Mouse (Mus musculus): ENCODE data around the gene Prss42. TPM values are rescaled to one million over a fixed set of nuclear protein-coding genes. Genes with fewer than 3 reads are reported as not detected.

Prss42 gene
- polyA plus RNA-seq, 1 experiment: not detected

DNA sequence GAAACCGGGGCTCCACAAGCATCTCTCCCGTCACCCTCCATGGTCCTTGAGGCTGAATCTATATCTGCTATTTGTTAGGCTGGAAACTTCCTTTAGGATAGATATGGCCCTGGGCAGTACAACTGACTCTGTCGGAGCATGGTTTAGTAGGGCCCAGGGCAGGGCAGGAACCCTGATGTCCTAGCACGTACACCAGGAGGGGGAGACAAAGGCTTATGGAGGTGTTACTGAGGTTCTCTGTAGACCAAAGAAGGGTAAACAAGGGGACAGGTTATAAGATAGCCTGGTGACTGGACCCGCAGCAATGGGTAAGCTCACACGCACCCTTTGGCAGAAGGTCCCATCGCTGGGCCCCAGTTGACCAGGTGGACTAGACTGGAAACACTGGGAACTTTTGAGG lies 19.4 kb upstream of the Prss42 start:
- 86% methylated on average over 7 of the region's 7 CpGs for WGBS
- no peak overlapping the region for H3K27ac ChIP-seq (ENCODE audit: control insufficient read depth, insufficient read depth, low read depth, low read length, poor library complexity)
- H3K4me1 ChIP-seq (ENCODE audit: control insufficient read depth, insufficient read depth, low read length): no peaks in the 10 kb centered on the region
- H3K4me3 ChIP-seq (replicated peaks; ENCODE audit: control insufficient read depth, low read depth, low read length): no peak overlapping the region
- TF ChIP-seq POLR2A (IDR thresholded peaks at IDR 0.05; ENCODE audit: borderline replicate concordance, control insufficient read depth, low read depth, low read length): no peak
- TF ChIP-seq CTCF (IDR thresholded peaks at IDR 0.05; ENCODE audit: control insufficient read depth, insufficient read depth, low read length): no peak

DNA sequence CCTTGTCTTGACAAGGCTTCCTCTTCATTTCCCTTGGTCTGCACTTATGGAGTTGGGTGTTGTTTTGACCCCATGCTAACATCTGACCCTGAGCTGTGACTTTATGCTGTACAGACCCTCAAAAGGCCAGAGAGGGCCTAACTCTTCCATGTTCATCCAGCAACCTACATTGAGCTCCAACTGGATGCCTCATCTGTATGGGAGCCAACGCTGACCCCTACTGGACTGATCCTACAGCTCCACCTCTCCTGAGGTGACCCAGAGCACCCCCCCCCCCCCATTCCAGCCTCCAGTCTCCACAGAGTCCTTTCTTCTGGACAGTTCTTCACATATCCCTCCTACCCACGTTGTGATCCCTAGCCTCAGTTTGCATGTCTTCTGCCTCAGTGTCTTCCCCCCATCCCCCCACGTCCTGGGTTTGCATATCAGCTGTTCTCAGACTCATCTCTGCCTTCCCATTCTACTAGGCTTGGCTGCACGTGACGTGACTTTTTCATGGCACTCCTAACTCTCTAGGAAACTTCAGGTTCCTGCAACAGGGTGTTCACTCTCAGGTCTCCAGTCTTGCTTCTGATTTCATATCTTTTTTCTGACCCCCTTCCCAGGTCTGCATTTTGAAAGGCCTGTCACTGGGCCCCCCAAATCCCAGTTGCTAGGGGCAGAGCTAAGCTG lies 18.6 kb upstream of the Prss42 start:
- Histone ChIP-seq H3K4me1 (ENCODE audit: control insufficient read depth, insufficient read depth, low read length) (no peaks in the 10 kb centered on the region), H3K27ac (ENCODE audit: control insufficient read depth, insufficient read depth, low read depth, low read length, poor library complexity) (no peak overlapping the region), H3K4me3 (replicated peaks; ENCODE audit: control insufficient read depth, low read depth, low read length) (no peak overlapping the region)
- no peak for TF ChIP-seq POLR2A (IDR thresholded peaks at IDR 0.05; ENCODE audit: borderline replicate concordance, control insufficient read depth, low read depth, low read length)
- TF ChIP-seq CTCF (IDR thresholded peaks at IDR 0.05; ENCODE audit: control insufficient read depth, insufficient read depth, low read length): peak; percentile 27; the same call in 1 of the 2 replicates
- WGBS: 65% methylated on average over 5 of the region's 5 CpGs

DNA sequence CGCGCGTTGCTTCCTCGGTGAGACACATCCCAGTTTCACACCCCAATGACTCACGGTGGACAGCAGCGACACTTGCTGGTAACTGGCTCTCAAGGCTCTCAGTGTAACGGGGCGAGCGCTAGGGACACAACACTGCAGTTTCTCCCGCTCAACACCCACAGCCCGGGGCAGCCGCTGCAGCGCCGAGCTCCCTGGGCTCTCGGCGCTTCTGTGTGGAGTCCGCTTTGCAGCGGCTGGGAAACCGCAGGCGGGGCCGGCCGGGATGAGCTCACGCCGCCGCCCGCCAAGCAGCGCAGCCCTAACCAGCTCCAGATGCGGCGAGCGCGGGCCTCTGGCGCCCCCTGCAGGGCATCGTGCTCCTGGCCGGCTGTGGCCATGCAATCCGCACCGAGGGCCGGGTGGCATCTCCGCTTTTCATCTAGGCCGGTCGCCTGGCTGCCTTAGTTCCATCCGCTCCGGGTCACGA lies 16.7 kb upstream of the Prss42 start:
- WGBS: under 1% methylated on average over 42 of the region's 43 CpGs
- TF ChIP-seq POLR2A (IDR thresholded peaks at IDR 0.05; ENCODE audit: borderline replicate concordance, control insufficient read depth, low read depth, low read length) (no peak), CTCF (IDR thresholded peaks at IDR 0.05; ENCODE audit: control insufficient read depth, insufficient read depth, low read length) (peak; percentile 83)
- H3K27ac ChIP-seq (ENCODE audit: control insufficient read depth, insufficient read depth, low read depth, low read length, poor library complexity): no peak overlapping the region

DNA sequence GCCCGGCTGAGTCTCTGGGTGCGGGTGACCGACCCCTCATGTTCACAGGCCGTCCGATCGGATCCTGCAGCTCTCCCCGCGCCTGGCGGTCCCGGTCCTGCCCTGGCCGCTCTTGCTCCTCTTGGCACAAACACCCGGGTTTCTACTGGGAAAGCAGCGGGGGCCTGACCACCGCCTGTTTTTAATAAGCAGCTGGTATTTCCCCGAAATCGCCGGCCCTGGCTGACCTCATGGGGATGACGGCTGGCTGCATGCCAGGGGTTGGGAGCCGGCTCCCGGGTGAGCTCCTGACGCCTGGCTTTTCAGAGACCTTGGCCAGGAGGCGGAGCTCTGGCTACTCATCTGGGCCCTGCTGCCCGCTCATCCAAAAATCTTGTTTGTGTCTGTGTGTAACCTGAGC lies 16.2 kb upstream of the Prss42 start:
- TF ChIP-seq CTCF (IDR thresholded peaks at IDR 0.05; ENCODE audit: control insufficient read depth, insufficient read depth, low read length) (no peak), POLR2A (IDR thresholded peaks at IDR 0.05; ENCODE audit: borderline replicate concordance, control insufficient read depth, low read depth, low read length) (no peak)
- 4% methylated on average over 23 of the region's 23 CpGs for WGBS
- Histone ChIP-seq H3K4me3 (replicated peaks; ENCODE audit: control insufficient read depth, low read depth, low read length) (no peak overlapping the region), H3K4me1 (ENCODE audit: control insufficient read depth, insufficient read depth, low read length) (no peaks in the 10 kb centered on the region), H3K27ac (ENCODE audit: control insufficient read depth, insufficient read depth, low read depth, low read length, poor library complexity) (no peak overlapping the region)

More for the DNA sequence above, 16.7 kb upstream of the Prss42 start:
- H3K4me1 ChIP-seq (ENCODE audit: control insufficient read depth, insufficient read depth, low read length): no peaks in the 10 kb centered on the region
- H3K4me3 ChIP-seq (replicated peaks; ENCODE audit: control insufficient read depth, low read depth, low read length): peak overlapping the region; percentile 0

DNA sequence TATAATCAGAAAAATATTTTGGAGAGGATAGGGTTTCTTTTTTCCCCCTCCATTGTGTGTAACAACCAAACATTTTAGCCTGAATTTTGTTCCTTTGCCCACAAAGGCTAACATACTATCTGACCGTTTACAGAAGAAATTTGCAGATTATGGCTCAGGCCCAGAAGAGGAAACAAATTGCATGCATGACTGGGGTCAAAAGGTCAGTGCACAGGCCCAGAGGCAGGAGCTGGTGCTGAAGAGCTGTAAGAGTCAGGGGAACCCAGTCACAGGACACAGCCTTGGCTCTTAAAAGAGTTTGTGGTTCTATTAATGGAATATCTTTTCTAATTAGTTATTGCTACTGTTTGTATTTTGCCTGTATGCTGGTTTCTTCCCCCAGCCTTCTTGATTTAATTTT lies 14.4 kb upstream of the Prss42 start:
- no peak overlapping the region for H3K27ac ChIP-seq (ENCODE audit: control insufficient read depth, insufficient read depth, low read depth, low read length, poor library complexity)
- H3K4me3 ChIP-seq (replicated peaks; ENCODE audit: control insufficient read depth, low read depth, low read length): no peak overlapping the region
- H3K4me1 ChIP-seq (ENCODE audit: control insufficient read depth, insufficient read depth, low read length): no peaks in the 10 kb centered on the region
- TF ChIP-seq POLR2A (IDR thresholded peaks at IDR 0.05; ENCODE audit: borderline replicate concordance, control insufficient read depth, low read depth, low read length) (no peak), CTCF (IDR thresholded peaks at IDR 0.05; ENCODE audit: control insufficient read depth, insufficient read depth, low read length) (no peak)
- 40% methylated on average over 1 of the region's 1 CpGs for WGBS

DNA sequence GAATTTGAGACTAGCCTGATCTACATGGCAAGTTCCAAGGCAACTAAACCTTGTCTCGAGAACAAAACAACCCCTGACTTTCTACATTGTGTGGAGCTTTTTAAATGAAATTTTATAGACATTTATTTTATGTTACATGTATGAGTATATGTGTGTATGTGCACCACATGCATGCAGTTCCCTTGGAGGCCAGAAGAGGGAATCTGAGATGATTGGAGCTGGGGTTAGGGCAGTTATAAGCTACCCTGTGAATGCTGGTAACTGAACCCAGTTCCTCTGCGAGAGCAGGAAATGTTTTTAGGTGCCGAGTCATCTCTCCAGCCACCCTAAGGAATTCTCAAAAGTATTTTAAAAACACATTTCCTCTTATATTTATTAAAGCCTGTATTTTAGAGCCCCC lies 9.8 kb upstream of the Prss42 start:
- TF ChIP-seq POLR2A (IDR thresholded peaks at IDR 0.05; ENCODE audit: borderline replicate concordance, control insufficient read depth, low read depth, low read length): no peak
- no peak for TF ChIP-seq CTCF (IDR thresholded peaks at IDR 0.05; ENCODE audit: control insufficient read depth, insufficient read depth, low read length)
- Histone ChIP-seq H3K4me3 (replicated peaks; ENCODE audit: control insufficient read depth, low read depth, low read length) (no peak overlapping the region), H3K27ac (ENCODE audit: control insufficient read depth, insufficient read depth, low read depth, low read length, poor library complexity) (no peak overlapping the region), H3K4me1 (ENCODE audit: control insufficient read depth, insufficient read depth, low read length) (no peaks in the 10 kb centered on the region)
- 74% methylated on average over 3 of the region's 3 CpGs for WGBS

DNA sequence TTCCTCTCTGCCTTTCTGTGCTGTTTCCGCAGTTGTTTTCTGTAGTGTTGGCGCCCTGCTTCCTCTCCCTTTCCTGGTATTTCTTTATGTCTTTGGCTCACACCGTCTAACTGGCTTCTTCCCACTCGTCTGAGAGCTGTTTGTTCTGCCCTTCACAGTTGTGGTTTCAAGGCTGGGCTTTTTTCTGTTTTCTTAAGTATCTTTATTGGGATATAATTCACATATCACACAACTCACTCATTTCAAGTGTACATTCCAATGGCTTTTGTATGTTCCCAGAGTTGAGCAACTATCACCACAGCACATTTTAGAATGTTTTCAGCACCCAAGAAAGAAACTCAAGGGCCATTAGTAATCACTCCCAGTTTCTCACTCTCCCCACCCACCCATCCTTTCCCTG lies 7.5 kb upstream of the Prss42 start:
- TF ChIP-seq POLR2A (IDR thresholded peaks at IDR 0.05; ENCODE audit: borderline replicate concordance, control insufficient read depth, low read depth, low read length) (no peak), CTCF (IDR thresholded peaks at IDR 0.05; ENCODE audit: control insufficient read depth, insufficient read depth, low read length) (no peak)
- no peak overlapping the region for H3K27ac ChIP-seq (ENCODE audit: control insufficient read depth, insufficient read depth, low read depth, low read length, poor library complexity)
- no peaks in the 10 kb centered on the region; the same call in 1 of the 2 replicates for H3K4me1 ChIP-seq (ENCODE audit: control insufficient read depth, insufficient read depth, low read length)
- WGBS: 57% methylated on average over 4 of the region's 4 CpGs
- no peak overlapping the region for H3K4me3 ChIP-seq (replicated peaks; ENCODE audit: control insufficient read depth, low read depth, low read length)

DNA sequence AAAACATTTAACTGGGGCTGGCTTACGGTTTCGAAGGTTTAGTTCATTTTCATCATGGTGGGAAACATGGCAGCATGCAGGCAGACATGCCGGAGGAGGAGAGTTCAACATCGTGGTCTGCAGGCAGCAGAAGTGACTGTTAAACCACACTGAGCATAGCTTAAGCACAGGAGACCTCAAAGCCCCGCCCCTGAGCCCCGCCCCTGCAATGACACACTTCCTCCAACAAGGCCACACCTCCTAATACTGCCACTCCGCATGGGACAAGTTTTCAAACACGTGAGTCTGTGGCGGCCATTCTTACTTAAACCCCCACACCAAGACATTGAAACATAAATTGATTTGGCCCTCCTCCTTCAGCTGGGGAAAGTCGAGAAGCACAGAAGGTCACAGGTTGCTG lies 953 bp upstream of the Prss42 start:
- 66% methylated on average over 10 of the region's 10 CpGs for WGBS
- H3K4me1 ChIP-seq (ENCODE audit: control insufficient read depth, insufficient read depth, low read length): no peaks in the 10 kb centered on the region; the same call in 1 of the 2 replicates
- no peak overlapping the region for H3K4me3 ChIP-seq (replicated peaks; ENCODE audit: control insufficient read depth, low read depth, low read length)
- no peak for TF ChIP-seq CTCF (IDR thresholded peaks at IDR 0.05; ENCODE audit: control insufficient read depth, insufficient read depth, low read length)
- TF ChIP-seq POLR2A (IDR thresholded peaks at IDR 0.05; ENCODE audit: borderline replicate concordance, control insufficient read depth, low read depth, low read length): no peak
- no peak overlapping the region for H3K27ac ChIP-seq (ENCODE audit: control insufficient read depth, insufficient read depth, low read depth, low read length, poor library complexity)

All from bone marrow, adult 2 months (tissue).